Mouse (Mus musculus) MEL (cell line): ENCODE measurements at regions not wholly inside any gene's neighbourhood (a gene's known extent, or its start where the extent isn't known, plus 50 kb on each side); places are given as distances from the start of the nearest gene placed in this dataset.

ENCODE experiments used
- CTCF ChIP-seq, 3 experiments: IDR thresholded peaks in 2 of 3; conservative IDR thresholded peaks in 1 of 3; 2 replicates each; pipeline ENCODE4 v1.5.1; 2011 to 2012; ENCODE audit warnings: low read length in 3 of 3, low read depth in 2 of 3, mild to moderate bottlenecking in 2 of 3, improper control_type of control experiment in 1 of 3, inconsistent platforms in 1 of 3, mixed read lengths in 1 of 3, moderate library complexity in 1 of 3; ENCODE audit not compliant: control insufficient read depth in 1 of 3, insufficient read depth in 1 of 3, poor library complexity in 1 of 3, severe bottlenecking in 1 of 3
- ETS1 ChIP-seq: IDR thresholded peaks from 2 replicates; pipeline ENCODE4 v1.6.1; 2012; ENCODE audit warnings: low read depth, mild to moderate bottlenecking, inconsistent platforms, low read length, improper control_type of control experiment, moderate library complexity
- GATA1 ChIP-seq: IDR thresholded peaks from 2 replicates; pipeline ENCODE4 v1.6.1; 2011; ENCODE audit warnings: low read depth, low read length, improper control_type of control experiment
- MAX ChIP-seq: IDR thresholded peaks from 2 replicates; pipeline ENCODE4 v1.6.1; 2011; ENCODE audit warnings: low read length, improper control_type of control experiment
- MEF2A ChIP-seq: IDR thresholded peaks from 2 replicates; pipeline ENCODE4 v1.6.1; 2014; ENCODE audit warnings: low read depth, mild to moderate bottlenecking, inconsistent platforms, low read length, improper control_type of control experiment; ENCODE audit not compliant: poor library complexity, insufficient replicate concordance, severe bottlenecking; ENCODE audit errors: extremely low read depth
- NRF1 ChIP-seq: IDR thresholded peaks from 2 replicates; pipeline ENCODE4 v1.6.1; 2014; ENCODE audit warnings: low read depth, mild to moderate bottlenecking, inconsistent platforms, low read length, improper control_type of control experiment, moderate library complexity; ENCODE audit not compliant: poor library complexity, insufficient read depth, severe bottlenecking
- POLR2A ChIP-seq, 2 experiments: IDR thresholded peaks; 2 replicates each; pipeline ENCODE4 v1.6.1; 2011 to 2012; ENCODE audit warnings: low read length in 2 of 2, mild to moderate bottlenecking in 2 of 2, control low read depth in 1 of 2, improper control_type of control experiment in 1 of 2, low read depth in 1 of 2, moderate library complexity in 1 of 2; ENCODE audit not compliant: control insufficient read depth in 1 of 2, insufficient read depth in 1 of 2, poor library complexity in 1 of 2
- TAL1 ChIP-seq: IDR thresholded peaks from 2 replicates; pipeline ENCODE4 v1.6.1; 2012; ENCODE audit warnings: mild to moderate bottlenecking, inconsistent platforms, low read length, moderate library complexity, mixed read lengths
- USF1 ChIP-seq: IDR thresholded peaks from 2 replicates; pipeline ENCODE4 v1.6.1; 2014; ENCODE audit warnings: low read depth, mild to moderate bottlenecking, inconsistent platforms, low read length, improper control_type of control experiment, moderate library complexity

- TF ChIP-seq TAL1 (no peak), CTCF (IDR thresholded peaks at IDR 0.05 in 2 of 3, conservative IDR thresholded peaks at IDR 0.05 in 1 of 3; ENCODE audit: control insufficient read depth in 1 of 3, insufficient read depth in 1 of 3, low read depth in 2 of 3, low read length in 3 of 3, poor library complexity in 1 of 3, severe bottlenecking in 1 of 3) (no peak), ETS1 (no peak), NRF1 (no peak), MEF2A (no peak), POLR2A (IDR thresholded peaks at IDR 0.05; ENCODE audit: control insufficient read depth in 1 of 2, insufficient read depth in 1 of 2, low read depth in 1 of 2, low read length in 2 of 2, poor library complexity in 1 of 2) (no peak), MAX (no peak), USF1 (no peak), GATA1 (no peak)
These were observed 98.5 kb downstream of the Thbs2 start for GRCm38 (mm10) chr17:14595525-14595924.
